Mouse (Mus musculus): ENCODE measurements around the gene Mfge8.

DNA sequence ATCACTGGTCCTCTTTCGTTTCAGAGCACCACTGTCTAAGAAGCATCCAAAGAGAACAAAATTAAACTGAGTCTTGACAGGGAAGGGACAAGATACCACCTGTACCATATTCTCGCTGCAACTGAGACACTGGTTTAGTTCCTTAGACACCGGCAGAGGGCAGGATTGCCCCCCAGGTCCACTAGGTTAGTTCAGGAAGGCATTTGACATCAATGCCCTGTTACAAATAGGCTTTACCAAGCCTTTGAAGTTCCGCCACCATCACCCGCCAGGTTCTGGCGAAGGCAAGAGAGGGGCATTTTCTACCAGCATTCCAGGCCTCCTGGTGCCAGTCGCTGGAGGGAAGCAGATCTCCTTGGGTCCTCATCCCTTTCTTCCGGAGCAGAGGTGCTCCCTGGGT lies 19.0 kb downstream of the Mfge8 start:
- TF ChIP-seq CTCF (conservative IDR thresholded peaks at IDR 0.05; ENCODE audit: low read length): peak; percentile 27; the same call in 1 of the 2 replicates
- TF ChIP-seq NANOG (IDR thresholded peaks at IDR 0.05; ENCODE audit: borderline replicate concordance, low read length): no peak
